Mouse (Mus musculus) urinary bladder, postnatal 10 days (tissue): ENCODE measurements around the gene Etv3.
"Not testable (repeated sequence)": the region's sequence is repeated elsewhere in the genome, so short reads cannot be mapped to it uniquely, and the experiment has no call there.

Experiments used
- DNase-seq: peaks from one replicate; pipeline ENCODE4 v3.0.0; 2022; ENCODE audit warnings: low spot score

Etv3 gene

GRCm38 (mm10) chr3:87521126-87521525 is 4.1 kb upstream of the Etv3 start:
- DNase-seq: no peak

GRCm38 (mm10) chr3:87521833-87522232 is 3.4 kb upstream of the Etv3 start:
- DNase-seq: no peak

GRCm38 (mm10) chr3:87523701-87524100 is 1.5 kb upstream of the Etv3 start:
- DNase-seq: no peak

DNA sequence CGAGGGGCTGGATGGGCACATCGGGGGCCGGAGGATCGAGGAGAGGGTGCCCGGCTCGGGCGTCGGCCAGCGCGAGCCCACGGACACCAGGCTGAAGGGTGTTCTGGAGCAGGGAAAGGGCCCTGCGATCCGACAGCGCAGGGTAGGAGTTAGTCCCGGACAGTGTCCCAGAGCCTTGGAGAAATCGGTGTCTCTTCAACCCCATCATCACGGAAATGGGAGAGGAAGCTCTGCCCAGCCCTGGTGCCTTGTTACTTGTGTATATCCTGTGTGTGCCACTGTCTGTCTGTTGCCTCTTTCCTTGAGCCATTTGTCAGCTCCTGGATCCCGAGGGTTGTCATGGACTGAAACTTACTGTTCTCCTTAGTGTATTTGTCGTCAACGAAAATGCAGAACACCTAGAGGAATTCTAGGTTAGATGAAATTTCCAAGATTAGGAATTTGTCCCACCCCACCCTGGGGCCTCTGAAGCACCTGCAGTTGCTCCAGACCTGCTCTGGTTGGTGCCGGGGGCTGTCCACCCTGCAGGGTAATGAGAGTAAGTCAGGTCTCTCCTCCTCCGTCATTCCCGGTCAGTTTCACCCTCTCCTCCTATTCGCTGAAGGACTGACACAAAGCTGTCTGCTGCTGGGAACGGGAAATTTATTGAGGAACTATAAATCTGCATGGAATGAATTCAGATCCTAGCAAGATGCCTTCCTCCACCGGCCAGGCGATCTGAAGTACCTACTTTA is 797 bp downstream of the Etv3 start:
- DNase-seq: no peak

DNA sequence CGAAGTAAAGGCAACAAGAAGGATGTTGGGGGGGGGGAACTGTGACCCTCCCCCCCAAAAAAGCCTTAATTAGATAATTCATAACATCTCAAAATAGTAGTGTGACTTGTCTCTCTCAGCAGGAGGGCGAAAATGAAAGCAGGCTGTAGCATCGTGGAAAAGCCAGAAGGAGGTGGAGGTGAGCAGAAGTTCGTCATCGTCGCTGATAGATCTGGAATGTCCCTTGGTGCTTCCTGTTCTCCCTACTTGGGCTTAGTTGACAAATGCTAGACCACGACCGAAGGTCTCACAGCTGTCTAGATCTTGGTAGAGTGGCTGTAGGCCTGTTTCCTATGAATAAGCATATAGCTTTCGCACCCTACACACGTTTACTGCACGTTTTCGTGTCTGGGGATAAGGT is 1.9 kb downstream of the Etv3 start:
- no peak for DNase-seq

DNA sequence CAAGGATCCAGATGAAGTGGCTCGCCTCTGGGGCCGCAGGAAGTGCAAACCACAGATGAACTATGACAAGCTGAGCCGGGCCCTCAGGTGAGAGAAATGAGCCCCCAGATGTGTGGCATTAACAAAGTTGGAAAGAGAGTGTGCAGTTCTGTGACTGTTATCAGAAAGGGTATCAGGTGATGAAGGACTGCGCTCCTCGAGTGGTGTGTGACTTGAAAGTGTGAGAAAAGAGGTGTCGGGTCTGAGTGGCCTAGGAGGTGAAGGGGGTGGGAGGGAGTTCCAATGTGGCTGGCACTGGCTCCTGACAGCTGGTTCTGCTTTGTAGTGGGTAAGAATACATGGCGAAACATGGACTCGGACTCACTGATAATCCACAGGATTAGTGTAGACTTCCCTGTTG is 2.8 kb downstream of the Etv3 start:
- DNase-seq: no peak

GRCm38 (mm10) chr3:87528841-87529240 is 3.6 kb downstream of the Etv3 start:
- DNase-seq: no peak

- no peak for DNase-seq
Measured at GRCm38 (mm10) chr3:87529568-87529967, 4.4 kb downstream of the Etv3 start.

DNA sequence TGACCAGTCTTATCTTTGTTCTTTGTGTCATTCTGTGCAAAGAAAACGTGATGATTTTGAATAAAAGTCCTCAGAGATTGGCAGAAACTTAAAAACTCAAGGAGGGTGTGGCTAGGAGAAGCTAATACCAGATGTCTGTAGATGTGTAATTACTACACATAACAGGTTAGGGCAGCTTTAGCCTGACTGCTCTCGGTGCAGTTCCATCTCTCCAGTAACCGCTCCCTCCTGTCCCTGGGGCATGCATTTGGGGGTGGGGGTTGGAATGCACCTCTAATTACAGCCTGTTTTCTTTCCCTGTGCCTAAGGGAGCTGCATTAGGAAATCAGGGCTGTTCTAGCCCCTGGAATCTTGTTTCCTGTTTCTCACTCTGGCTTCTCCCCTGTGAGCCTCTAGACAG is 5.0 kb downstream of the Etv3 start:
- no peak for DNase-seq

DNA sequence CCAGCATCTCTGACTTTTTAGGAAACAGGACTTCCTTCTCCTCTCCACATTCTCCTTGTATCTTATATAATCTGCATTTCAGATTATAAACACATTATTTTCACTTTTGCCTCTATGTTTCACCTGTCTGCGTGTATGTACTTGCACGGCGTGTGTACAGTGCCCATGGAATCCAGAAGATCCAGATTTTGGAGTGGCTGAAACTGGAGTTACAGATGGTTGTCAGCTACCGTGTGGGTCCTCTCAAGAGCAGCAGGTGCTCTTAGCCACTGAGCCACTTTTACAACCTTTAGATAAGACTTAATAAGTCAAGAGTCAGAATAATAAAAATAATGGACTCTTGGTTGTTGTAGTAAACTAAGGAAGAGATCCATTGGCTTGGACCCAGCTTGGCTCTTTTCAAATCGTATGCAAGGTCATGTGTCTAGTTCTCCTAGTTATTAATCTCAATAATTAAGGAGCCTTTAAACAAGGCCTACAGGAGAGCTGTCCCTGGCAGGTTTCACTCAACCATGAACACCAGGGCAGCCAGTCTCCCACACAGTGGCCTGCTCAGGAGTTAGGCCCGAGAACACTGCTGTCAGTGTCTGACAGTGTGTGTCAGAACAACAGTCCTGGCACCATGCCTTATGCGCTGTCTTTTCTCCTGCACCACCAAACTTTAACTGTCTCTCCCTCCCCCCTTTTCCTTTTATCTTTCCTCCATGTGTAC is 8.6 kb downstream of the Etv3 start:
- no peak for DNase-seq

GRCm38 (mm10) chr3:87538034-87538433 is 12.8 kb downstream of the Etv3 start:
- DNase-seq: no peak

DNA sequence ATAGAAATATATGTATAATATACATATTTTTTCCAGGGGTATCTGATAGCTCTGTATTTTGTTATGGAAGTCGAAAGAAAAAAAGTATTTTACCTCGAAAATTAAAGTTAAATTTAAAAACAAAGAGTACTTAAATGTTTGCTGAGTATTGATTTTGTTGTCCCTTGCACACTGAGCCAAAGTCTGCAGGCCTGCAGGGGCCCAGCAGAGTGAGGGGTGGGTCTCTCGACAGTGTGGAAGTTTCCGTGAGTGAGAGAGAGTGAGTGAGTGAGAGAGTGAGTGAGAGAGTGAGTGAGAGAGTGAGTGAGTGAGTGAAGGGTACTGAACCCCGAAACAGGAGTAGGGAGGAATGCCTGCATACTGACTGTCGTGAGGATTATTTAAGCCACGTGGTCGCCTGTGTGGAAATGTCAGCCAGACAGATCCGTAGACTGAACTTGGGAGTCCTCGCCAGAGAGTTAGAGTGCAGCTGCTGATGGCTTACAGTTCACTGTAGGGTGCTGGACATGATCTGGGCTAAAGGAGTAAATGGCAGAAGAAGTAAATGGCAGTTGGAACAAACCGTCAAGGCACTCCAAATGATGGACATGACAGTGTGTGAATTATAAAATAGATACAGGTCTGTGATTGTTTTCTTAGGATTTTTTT is 14.9 kb downstream of the Etv3 start:
- DNase-seq: no peak

DNA sequence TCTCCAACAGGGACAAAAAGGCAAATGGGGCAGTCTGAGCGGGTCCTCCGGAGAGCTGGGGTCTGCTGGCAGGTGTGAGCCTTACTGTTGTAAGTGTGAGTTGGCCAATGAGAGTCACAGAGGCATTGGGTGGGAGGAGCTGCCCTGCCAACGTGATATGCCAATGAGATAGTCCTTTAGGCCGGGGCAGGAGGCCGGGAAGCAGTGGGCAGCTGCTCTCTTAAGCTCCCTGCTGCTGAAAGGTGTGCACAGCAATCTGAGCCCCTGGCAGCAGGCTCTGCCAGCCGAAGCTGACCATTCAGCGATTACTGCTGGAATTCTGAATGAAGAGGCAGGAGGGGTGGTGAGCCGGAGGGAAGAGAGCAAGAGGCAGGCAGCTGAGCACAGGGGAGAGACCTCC is 15.5 kb downstream of the Etv3 start:
- DNase-seq: no peak

GRCm38 (mm10) chr3:87542481-87543215 is 17.4 kb downstream of the Etv3 start:
- no peak for DNase-seq

DNA sequence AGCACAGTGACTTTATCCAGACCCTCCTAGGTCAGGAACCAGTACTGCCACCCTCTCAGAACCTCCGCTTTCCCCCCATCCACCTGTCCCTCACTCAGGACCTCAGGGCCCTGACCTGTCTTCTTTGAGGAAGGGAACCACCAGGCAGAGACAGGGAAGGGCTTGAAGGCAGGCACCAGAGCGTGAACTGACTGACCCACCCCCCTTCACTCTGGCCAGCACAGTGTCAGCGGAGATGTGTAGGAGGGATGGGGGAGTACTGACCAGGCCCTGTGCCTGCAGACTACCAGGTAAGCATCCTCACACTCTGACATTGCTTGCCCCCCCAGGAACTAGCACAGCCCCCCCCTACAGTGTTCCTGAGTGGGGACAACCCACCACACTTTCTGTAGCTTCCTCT is 20.3 kb downstream of the Etv3 start:
- no peak for DNase-seq

DNA sequence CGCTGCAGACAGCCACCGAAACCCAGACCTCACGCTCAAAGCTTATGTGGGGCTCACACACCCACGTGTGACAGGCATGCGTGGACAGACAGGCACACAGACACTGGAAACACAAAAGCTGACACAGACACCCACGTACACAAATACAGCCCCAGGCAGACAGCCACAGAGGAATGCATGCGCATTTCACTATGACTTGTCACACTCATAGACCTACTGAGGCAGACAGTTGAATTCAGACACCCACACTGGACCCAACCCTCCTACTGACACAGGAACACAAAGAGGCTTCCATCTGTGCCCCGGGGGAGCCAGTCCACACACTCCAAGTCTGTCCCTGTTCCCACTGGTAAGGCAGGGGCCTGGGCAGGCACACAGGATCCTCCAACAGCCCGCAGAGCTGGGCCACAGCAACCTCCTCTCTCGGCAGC is 21.1 kb downstream of the Etv3 start:
- no peak for DNase-seq

GRCm38 (mm10) chr3:87549908-87550307 is 24.7 kb downstream of the Etv3 start:
- DNase-seq: no peak

GRCm38 (mm10) chr3:87552327-87552726 is 27.1 kb downstream of the Etv3 start:
- DNase-seq: no peak

DNA sequence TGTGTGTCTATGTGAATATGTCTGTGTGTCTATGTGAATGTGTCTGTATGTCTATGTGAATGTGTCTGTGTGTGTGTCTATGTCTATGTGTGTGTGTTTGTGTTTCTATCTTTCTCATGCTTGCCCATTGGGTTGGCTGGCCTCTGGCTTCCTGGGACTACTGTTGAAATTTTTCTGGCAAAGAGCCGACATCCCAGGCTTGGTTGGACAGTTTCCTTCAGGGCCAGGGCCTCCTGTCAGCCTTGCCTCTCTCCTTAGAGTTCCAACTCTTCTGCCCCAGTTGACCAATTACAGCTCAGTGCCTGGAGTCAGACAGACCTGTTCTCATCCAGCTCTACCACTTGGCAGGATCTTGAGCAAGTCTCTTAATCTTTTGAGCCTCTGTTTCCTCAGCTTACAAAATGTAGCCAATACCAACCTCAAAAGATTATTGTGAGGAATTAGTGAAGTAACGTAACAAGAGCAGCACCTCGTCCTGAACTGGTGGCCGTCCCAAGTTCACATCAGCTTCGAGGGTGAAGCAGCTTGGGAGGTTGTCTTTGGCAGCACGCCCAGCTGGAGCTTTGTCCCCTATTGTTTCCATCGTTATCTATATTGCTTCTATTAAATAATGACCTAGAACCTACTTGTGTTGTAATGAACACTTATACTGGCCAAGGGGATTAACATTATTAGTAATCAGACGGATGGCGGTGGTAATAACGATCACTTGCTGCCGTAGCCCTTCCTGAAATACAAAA is 28.2 kb downstream of the Etv3 start:
- DNase-seq: no peak

- DNase-seq: not testable (repeated sequence)
Measured at GRCm38 (mm10) chr3:87554859-87555258, 29.7 kb downstream of the Etv3 start.

DNA sequence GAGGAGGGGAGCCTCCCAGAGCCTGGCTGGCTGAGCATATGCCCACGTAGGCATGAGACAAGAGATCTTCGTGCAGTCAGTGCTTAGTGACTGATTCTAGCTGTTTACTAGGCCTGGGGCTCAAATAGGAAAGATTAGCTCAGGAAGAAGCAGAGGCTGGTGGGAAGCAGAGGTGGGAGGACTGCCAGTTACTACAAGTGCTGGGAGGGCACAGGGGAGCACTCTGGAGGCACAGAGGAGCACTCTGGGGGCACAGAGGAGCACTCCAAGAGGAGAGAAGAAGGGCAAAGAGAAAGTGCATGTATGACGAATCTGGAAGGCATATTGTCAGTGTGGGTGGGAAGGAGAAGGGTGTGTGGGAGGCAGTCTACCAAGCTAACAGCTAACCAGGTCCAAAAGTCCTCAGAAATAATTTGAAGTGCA is 30.9 kb downstream of the Etv3 start:
- no peak for DNase-seq
